Mouse (Mus musculus): ENCODE data around the gene Slco2a1. TPM values are rescaled to one million over a fixed set of nuclear protein-coding genes. Genes with fewer than 3 reads are reported as not detected.

Slco2a1 gene
- total and polyA plus RNA-seq, 2 experiments from 2014 or later, result 5.7 to 10.2 TPM

- TF ChIP-seq EP300 (IDR thresholded peaks at IDR 0.05; ENCODE audit: low read depth) (no peak), CTCF (IDR thresholded peaks at IDR 0.05; ENCODE audit: low read depth) (no peak)
- DNase-seq (ENCODE audit: low spot score) (no peak), ATAC-seq (ENCODE audit: insufficient read depth, low read depth) (no peak)
- Histone ChIP-seq H3K9me3 (replicated peaks; ENCODE audit: control insufficient read depth, low read length) (no peaks in the 10 kb centered on the region), H3K4me1 (ENCODE audit: control insufficient read depth, insufficient read depth) (no peaks in the 10 kb centered on the region), H3K27ac (ENCODE audit: low read depth) (no peak overlapping the region), H3K36me3 (replicated peaks; ENCODE audit: control insufficient read depth, insufficient read depth, low read length) (no peaks in the 10 kb centered on the region), H3K27me3 (ENCODE audit: control insufficient read depth, insufficient read depth, low read length) (no peaks in the 10 kb centered on the region), H3K9ac (replicated peaks; ENCODE audit: low read depth, low read length) (no peak overlapping the region), H3K4me2 (ENCODE audit: low read depth, low read length) (no peak overlapping the region), H3K4me3 (ENCODE audit: low read depth, low read length) (no peak overlapping the region)
- 87% methylated on average over 6 of the region's 6 CpGs for WGBS
These were observed 75.1 kb downstream of the Slco2a1 start for GRCm38 (mm10) chr9:103063591-103063990.

DNA sequence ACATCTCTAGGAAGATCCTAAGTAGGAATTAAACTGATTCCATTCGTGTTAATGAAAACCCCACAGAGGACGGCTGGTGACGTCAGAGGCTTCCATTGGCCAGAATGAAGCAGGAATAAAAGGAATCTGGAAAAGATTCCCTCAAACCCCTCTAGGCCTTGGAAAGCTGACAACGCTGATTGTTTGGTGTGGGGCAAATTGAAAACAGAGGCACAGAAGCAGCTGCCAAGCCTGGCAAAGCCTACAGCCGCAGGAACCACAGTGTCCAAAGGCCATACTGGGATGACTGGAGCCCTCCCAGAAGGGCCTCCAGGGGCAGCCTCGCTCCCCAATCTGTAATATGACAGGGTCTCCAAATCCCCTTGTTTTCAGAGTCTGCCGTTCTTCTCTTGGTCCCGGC, 78.3 kb downstream of the Slco2a1 start:
- no peaks in the 10 kb centered on the region for H3K9me3 ChIP-seq (replicated peaks; ENCODE audit: control insufficient read depth, low read length)
- no peak overlapping the region for H3K4me2 ChIP-seq (ENCODE audit: low read depth, low read length)
- TF ChIP-seq EP300 (IDR thresholded peaks at IDR 0.05; ENCODE audit: low read depth) (no peak), CTCF (IDR thresholded peaks at IDR 0.05; ENCODE audit: low read depth) (no peak)
- no peak for ATAC-seq (ENCODE audit: insufficient read depth, low read depth)
- H3K4me3 ChIP-seq (ENCODE audit: low read depth, low read length), result no peak overlapping the region
- H3K9ac ChIP-seq (replicated peaks; ENCODE audit: low read depth, low read length), result no peak overlapping the region
- no peaks in the 10 kb centered on the region; the same call in 1 of the 2 replicates for H3K4me1 ChIP-seq (ENCODE audit: control insufficient read depth, insufficient read depth)
- no peaks in the 10 kb centered on the region for H3K27me3 ChIP-seq (ENCODE audit: control insufficient read depth, insufficient read depth, low read length)
- no peaks in the 10 kb centered on the region for H3K36me3 ChIP-seq (replicated peaks; ENCODE audit: control insufficient read depth, insufficient read depth, low read length)
- no peak overlapping the region for H3K27ac ChIP-seq (ENCODE audit: low read depth)
- 77% methylated on average over 8 of the region's 8 CpGs for WGBS
- no peak for DNase-seq (ENCODE audit: low spot score)

DNA sequence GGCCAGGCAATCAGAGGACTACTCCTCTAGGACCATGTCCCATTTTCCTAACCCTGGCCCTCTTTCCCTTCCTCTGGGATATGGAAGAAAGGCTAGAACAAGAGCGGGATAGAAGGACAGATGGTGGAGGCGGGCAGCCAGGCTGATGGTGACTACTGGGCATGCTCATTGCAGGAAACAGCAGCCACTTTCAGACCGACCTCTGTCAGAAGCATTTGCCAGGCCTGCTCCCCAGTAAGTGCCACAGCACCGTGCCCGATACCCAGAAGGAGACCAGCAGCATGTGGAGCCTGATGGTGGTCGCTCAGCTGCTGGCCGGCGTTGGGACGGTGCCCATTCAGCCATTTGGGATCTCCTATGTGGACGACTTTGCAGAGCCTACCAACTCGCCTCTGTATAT, 79.1 kb downstream of the Slco2a1 start:
- WGBS, result 89% methylated on average over 11 of the region's 11 CpGs
- H3K4me1 ChIP-seq (ENCODE audit: control insufficient read depth, insufficient read depth), result no peaks in the 10 kb centered on the region; the same call in 1 of the 2 replicates
- H3K27me3 ChIP-seq (ENCODE audit: control insufficient read depth, insufficient read depth, low read length), result no peaks in the 10 kb centered on the region
- H3K4me3 ChIP-seq (ENCODE audit: low read depth, low read length), result no peak overlapping the region
- no peaks in the 10 kb centered on the region for H3K9me3 ChIP-seq (replicated peaks; ENCODE audit: control insufficient read depth, low read length)
- H3K4me2 ChIP-seq (ENCODE audit: low read depth, low read length), result no peak overlapping the region
- no peak overlapping the region for H3K27ac ChIP-seq (ENCODE audit: low read depth)
- no peak for ATAC-seq (ENCODE audit: insufficient read depth, low read depth)
- H3K36me3 ChIP-seq (replicated peaks; ENCODE audit: control insufficient read depth, insufficient read depth, low read length), result no peaks in the 10 kb centered on the region
- DNase-seq (ENCODE audit: low spot score), result no peak
- TF ChIP-seq EP300 (IDR thresholded peaks at IDR 0.05; ENCODE audit: low read depth) (no peak), CTCF (IDR thresholded peaks at IDR 0.05; ENCODE audit: low read depth) (no peak)
- H3K9ac ChIP-seq (replicated peaks; ENCODE audit: low read depth, low read length), result no peak overlapping the region

- H3K36me3 ChIP-seq (replicated peaks; ENCODE audit: control insufficient read depth, insufficient read depth, low read length), result no peaks in the 10 kb centered on the region
- H3K27ac ChIP-seq (ENCODE audit: low read depth), result no peak overlapping the region
- H3K4me2 ChIP-seq (ENCODE audit: low read depth, low read length), result no peak overlapping the region
- H3K9ac ChIP-seq (replicated peaks; ENCODE audit: low read depth, low read length), result no peak overlapping the region
- ATAC-seq (ENCODE audit: insufficient read depth, low read depth) (no peak), DNase-seq (ENCODE audit: low spot score) (no peak)
- TF ChIP-seq EP300 (IDR thresholded peaks at IDR 0.05; ENCODE audit: low read depth) (no peak), CTCF (IDR thresholded peaks at IDR 0.05; ENCODE audit: low read depth) (no peak)
- no peaks in the 10 kb centered on the region for H3K9me3 ChIP-seq (replicated peaks; ENCODE audit: control insufficient read depth, low read length)
- H3K4me3 ChIP-seq (ENCODE audit: low read depth, low read length), result no peak overlapping the region
- H3K4me1 ChIP-seq (ENCODE audit: control insufficient read depth, insufficient read depth), result no peaks in the 10 kb centered on the region; the same call in 1 of the 2 replicates
- H3K27me3 ChIP-seq (ENCODE audit: control insufficient read depth, insufficient read depth, low read length), result no peaks in the 10 kb centered on the region
- WGBS, result 74% methylated on average over 8 of the region's 8 CpGs
These were observed 80.3 kb downstream of the Slco2a1 start for GRCm38 (mm10) chr9:103068769-103069168.

DNA sequence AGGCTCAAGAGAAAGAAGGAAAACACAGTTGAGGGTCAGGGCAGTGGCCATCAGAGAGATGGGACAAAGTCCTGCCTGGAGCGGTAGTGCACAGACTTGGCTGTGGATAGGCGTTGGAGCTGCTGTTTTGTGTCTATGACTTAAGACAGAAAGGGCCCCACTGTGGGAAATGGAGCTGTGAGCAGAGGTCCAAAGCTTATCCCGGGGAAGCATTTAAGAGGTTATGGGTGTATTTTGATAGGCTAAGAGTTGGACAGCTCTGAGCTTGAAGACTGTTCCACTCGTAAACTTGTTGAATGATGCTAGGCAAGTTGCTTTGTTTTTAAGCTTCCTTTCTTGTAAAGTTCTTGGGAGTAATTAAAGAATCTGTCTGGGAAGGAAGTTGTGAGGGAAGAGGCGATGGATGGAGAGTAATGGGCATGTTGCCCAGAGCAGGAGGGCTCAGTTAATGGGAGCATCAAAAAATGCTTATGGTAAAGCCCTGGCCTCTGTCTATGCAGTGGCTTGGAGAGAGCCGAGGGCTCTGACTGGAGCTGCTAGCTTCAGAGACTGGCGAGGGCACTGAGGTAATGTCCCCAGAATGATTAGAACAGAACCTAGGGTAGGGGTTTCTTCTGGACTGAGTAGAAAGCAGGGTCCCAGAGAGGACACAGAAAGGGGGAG, 83.2 kb downstream of the Slco2a1 start:
- Histone ChIP-seq H3K4me1 (ENCODE audit: control insufficient read depth, insufficient read depth) (no peaks in the 10 kb centered on the region; the same call in 1 of the 2 replicates), H3K9ac (replicated peaks; ENCODE audit: low read depth, low read length) (no peak overlapping the region), H3K4me2 (ENCODE audit: low read depth, low read length) (no peak overlapping the region), H3K9me3 (replicated peaks; ENCODE audit: control insufficient read depth, low read length) (no peaks in the 10 kb centered on the region), H3K27me3 (ENCODE audit: control insufficient read depth, insufficient read depth, low read length) (no peaks in the 10 kb centered on the region), H3K36me3 (replicated peaks; ENCODE audit: control insufficient read depth, insufficient read depth, low read length) (no peaks in the 10 kb centered on the region), H3K4me3 (ENCODE audit: low read depth, low read length) (no peak overlapping the region), H3K27ac (ENCODE audit: low read depth) (no peak overlapping the region)
- TF ChIP-seq EP300 (IDR thresholded peaks at IDR 0.05; ENCODE audit: low read depth) (no peak), CTCF (IDR thresholded peaks at IDR 0.05; ENCODE audit: low read depth) (no peak)
- DNase-seq (ENCODE audit: low spot score), result no peak
- WGBS, result 58% methylated on average over 7 of the region's 7 CpGs
- no peak for ATAC-seq (ENCODE audit: insufficient read depth, low read depth)

GRCm38 (mm10) chr9:103072204-103072599, 83.7 kb downstream of the Slco2a1 start:
- H3K9me3 ChIP-seq (replicated peaks; ENCODE audit: control insufficient read depth, low read length), result no peaks in the 10 kb centered on the region
- H3K9ac ChIP-seq (replicated peaks; ENCODE audit: low read depth, low read length), result no peak overlapping the region
- no peaks in the 10 kb centered on the region for H3K27me3 ChIP-seq (ENCODE audit: control insufficient read depth, insufficient read depth, low read length)
- DNase-seq (ENCODE audit: low spot score), result no peak
- no peaks in the 10 kb centered on the region for H3K36me3 ChIP-seq (replicated peaks; ENCODE audit: control insufficient read depth, insufficient read depth, low read length)
- H3K27ac ChIP-seq (ENCODE audit: low read depth), result no peak overlapping the region
- H3K4me3 ChIP-seq (ENCODE audit: low read depth, low read length), result no peak overlapping the region
- 91% methylated on average over 6 of the region's 6 CpGs for WGBS
- ATAC-seq (ENCODE audit: insufficient read depth, low read depth), result no peak
- no peak overlapping the region for H3K4me2 ChIP-seq (ENCODE audit: low read depth, low read length)
- TF ChIP-seq EP300 (IDR thresholded peaks at IDR 0.05; ENCODE audit: low read depth), result no peak
- no peaks in the 10 kb centered on the region; the same call in 1 of the 2 replicates for H3K4me1 ChIP-seq (ENCODE audit: control insufficient read depth, insufficient read depth)

Measured in heart, postnatal 0 days (tissue).